Mouse (Mus musculus) MN1 (cell line): ENCODE results near the gene Hk2.
A peak's percentile ranks its signal among the peaks of the same experiment; 100 is the strongest.

ENCODE experiments used
- DNase-seq: peaks from one replicate; pipeline ENCODE4 v3.0.0-alpha.2; 2016; ENCODE audit warnings: low spot score

Hk2 gene

GRCm38 (mm10) chr6:82770286-82770685, 4.0 kb downstream of the Hk2 start:
- DNase-seq, result no peak

GRCm38 (mm10) chr6:82769704-82770103, 4.5 kb downstream of the Hk2 start:
- no peak for DNase-seq

GRCm38 (mm10) chr6:82767734-82768586, 6.3 kb downstream of the Hk2 start:
- DNase-seq, result no peak

GRCm38 (mm10) chr6:82766636-82767035, 7.6 kb downstream of the Hk2 start:
- DNase-seq, result no peak

GRCm38 (mm10) chr6:82765261-82765660, 9.0 kb downstream of the Hk2 start:
- DNase-seq, result no peak

GRCm38 (mm10) chr6:82763871-82764503, 10.3 kb downstream of the Hk2 start:
- no peak for DNase-seq

- DNase-seq, result peak; percentile 54
Observed at GRCm38 (mm10) chr6:82762728-82763127, 11.5 kb downstream of the Hk2 start.

GRCm38 (mm10) chr6:82760749-82761357, 13.4 kb downstream of the Hk2 start:
- no peak for DNase-seq

GRCm38 (mm10) chr6:82759241-82759640, 15.0 kb downstream of the Hk2 start:
- DNase-seq, result no peak

- DNase-seq, result no peak
Observed at GRCm38 (mm10) chr6:82756799-82757210, 17.4 kb downstream of the Hk2 start.

- DNase-seq, result no peak
Observed at GRCm38 (mm10) chr6:82756216-82756615, 18.0 kb downstream of the Hk2 start.

GRCm38 (mm10) chr6:82755338-82755737, 18.9 kb downstream of the Hk2 start:
- DNase-seq, result no peak

GRCm38 (mm10) chr6:82754769-82755168, 19.5 kb downstream of the Hk2 start:
- DNase-seq, result no peak

- no peak for DNase-seq
Observed at GRCm38 (mm10) chr6:82753638-82754361, 20.5 kb downstream of the Hk2 start.

- no peak for DNase-seq
Observed at GRCm38 (mm10) chr6:82753061-82753460, 21.2 kb downstream of the Hk2 start.

GRCm38 (mm10) chr6:82751791-82752190, 22.5 kb downstream of the Hk2 start:
- DNase-seq, result no peak

- no peak for DNase-seq
Observed at GRCm38 (mm10) chr6:82751031-82751430, 23.2 kb downstream of the Hk2 start.

- no peak for DNase-seq
Observed at GRCm38 (mm10) chr6:82750063-82750462, 24.2 kb downstream of the Hk2 start.

GRCm38 (mm10) chr6:82748106-82748672, 26.1 kb downstream of the Hk2 start:
- DNase-seq, result no peak

- DNase-seq, result no peak
Observed at GRCm38 (mm10) chr6:82747085-82747484, 27.2 kb downstream of the Hk2 start.

- no peak for DNase-seq
Observed at GRCm38 (mm10) chr6:82744553-82744952, 29.7 kb downstream of the Hk2 start.

GRCm38 (mm10) chr6:82741518-82741880, 32.8 kb downstream of the Hk2 start:
- DNase-seq, result no peak
